Mouse (Mus musculus): ENCODE measurements around the gene Jmjd1c.

DNA sequence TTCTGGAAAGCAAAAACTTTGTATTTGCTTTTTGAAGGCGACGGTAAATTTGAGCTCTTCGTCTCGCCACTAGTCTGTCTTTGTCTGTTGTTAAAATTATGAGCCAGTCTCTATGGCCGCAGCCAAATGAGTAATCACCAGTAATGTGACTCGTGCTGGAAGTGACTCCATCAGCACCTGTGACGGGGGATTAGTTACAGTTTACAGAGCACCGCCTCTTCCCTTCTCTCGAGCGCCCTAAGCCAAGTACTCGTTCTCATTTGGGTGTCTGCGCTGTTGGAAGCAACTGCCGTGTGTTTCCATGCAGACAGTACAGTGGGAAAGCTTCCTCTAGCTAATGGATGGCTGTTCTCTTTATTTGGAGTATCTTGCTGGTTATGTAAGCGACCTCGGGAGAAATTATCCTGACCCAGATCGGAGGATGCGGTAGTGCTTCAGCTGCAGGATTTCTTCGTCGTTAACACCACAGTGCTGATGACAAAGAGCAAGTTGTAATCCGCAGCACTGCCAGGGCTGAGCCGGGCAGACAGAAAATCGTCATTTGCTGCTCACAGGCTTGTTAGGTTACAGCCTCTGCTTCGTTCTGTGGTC is 89.7 kb downstream of the Jmjd1c start:
- TF ChIP-seq ZC3H11A (IDR thresholded peaks at IDR 0.05; ENCODE audit: borderline replicate concordance, low read depth, low read length) (no peak), ZNF384 (IDR thresholded peaks at IDR 0.05; ENCODE audit: low read depth, low read length) (no peak), MAFK (IDR thresholded peaks at IDR 0.05; ENCODE audit: insufficient read depth, low read depth, low read length) (no peak), CHD2 (IDR thresholded peaks at IDR 0.05; ENCODE audit: low read depth, low read length) (no peak), HCFC1 (IDR thresholded peaks at IDR 0.05; ENCODE audit: borderline replicate concordance, insufficient read depth, low read length) (no peak)
